Comparison of ENCODE assay signal across 24 mouse cellular contexts in genomic region chr6:38092539-38092938, GRCm38 (mm10). TPM values are rescaled to one million over a fixed set of nuclear protein-coding genes. Genes with fewer than 3 reads are reported as not detected.
"Had no signal": no experiment of that assay in that cellular context is flagged by ENCODE, and none has a peak within 500 bp of the region (broad histone marks: within the 10 kb centered on the region; RNA-seq: fewer than 3 reads in every experiment).

No protein-coding gene starts in this region.

- H3K4me2 ChIP-seq: lung, embryonic 14.5 days; midbrain, embryonic 12.5 days; neural tube, embryonic 13.5 days; neural tube, embryonic 15.5 days; stomach, embryonic 15.5 days had no signal

- DNase-seq: lung, adult 18-20 months; lung, embryonic 14.5 days; lung, postnatal 10 days; lung, postnatal 4 days; midbrain, embryonic 14.5 days; retina, postnatal 1 day; right cerebral cortex, adult 18-20 months; right cerebral cortex, postnatal 25 days; right cerebral cortex, postnatal 4 days; thymus, postnatal 25 days; thymus, postnatal 4 days had no signal

- H3K27ac ChIP-seq: midbrain, embryonic 10.5 days; midbrain, embryonic 12.5 days; neural tube, embryonic 13.5 days; neural tube, embryonic 15.5 days; stomach, embryonic 15.5 days; stomach, postnatal 0 days had no signal

- H3K9me3 ChIP-seq: midbrain, embryonic 10.5 days; midbrain, embryonic 12.5 days; neural tube, embryonic 13.5 days; neural tube, embryonic 15.5 days; stomach, embryonic 15.5 days had no signal

- H3K9ac ChIP-seq: lung, embryonic 14.5 days; midbrain, embryonic 12.5 days; neural tube, embryonic 13.5 days; neural tube, embryonic 15.5 days; stomach, embryonic 15.5 days had no signal

- H3K36me3 ChIP-seq: midbrain, embryonic 10.5 days; midbrain, embryonic 12.5 days; neural tube, embryonic 13.5 days; neural tube, embryonic 15.5 days; stomach, embryonic 15.5 days had no signal

- H3K27me3 ChIP-seq: midbrain, embryonic 12.5 days; neural tube, embryonic 13.5 days; neural tube, embryonic 15.5 days; stomach, embryonic 15.5 days had no signal

- H3K4me1 ChIP-seq: midbrain, embryonic 10.5 days; midbrain, embryonic 12.5 days; neural tube, embryonic 13.5 days; neural tube, embryonic 15.5 days; stomach, embryonic 15.5 days had no signal

- H3K4me3 ChIP-seq: midbrain, embryonic 10.5 days; midbrain, embryonic 12.5 days; myocyte; neural tube, embryonic 13.5 days; neural tube, embryonic 15.5 days; stomach, embryonic 15.5 days had no signal

- ATAC-seq: midbrain, embryonic 16.5 days had no signal

RNA-seq across cellular contexts. Expression of gene Tmem213, which starts 16.5 kb away (rescaled TPM):
- polyA plus RNA-seq: midbrain, embryonic 10.5 days; midbrain, embryonic 12.5 days; midbrain, embryonic 14.5 days; midbrain, embryonic 16.5 days; myocyte; neural tube, embryonic 11.5 days; neural tube, embryonic 13.5 days; neural tube, embryonic 15.5 days; small intestine, adult 2 months; spleen, adult 2 months; testis, adult 2 months; urinary bladder, adult 2 months had no signal

RNA-seq across cellular contexts. Expression of gene Atp6v0a4, which starts 31.8 kb away (rescaled TPM):
- polyA plus RNA-seq: midbrain, embryonic 10.5 days; midbrain, embryonic 12.5 days; midbrain, embryonic 14.5 days; neural tube, embryonic 11.5 days; small intestine, adult 2 months had no signal

RNA-seq across cellular contexts. Expression of gene Svopl, which starts 45.7 kb away (rescaled TPM):
- polyA plus RNA-seq: myocyte had no signal
